8 mouse cellular contexts compared by ENCODE assay signal in genomic region chr9:57467896-57468549, GRCm38 (mm10). TPM values are rescaled to one million over a fixed set of nuclear protein-coding genes. Genes with fewer than 3 reads are reported as not detected.
DNase-seq lines count a peak whose midpoint lies in the region; ATAC-seq lines count a peak whose summit lies in the region.

Gene Scamp5, minus strand, starts transcription at chr9:57468060.

- H3K4me2 ChIP-seq in intestine, embryonic 15.5 days (replicated peaks): peak within 1 kb of the TSS; percentile 88

- H3K9ac ChIP-seq in intestine, embryonic 15.5 days: peak within 1 kb of the TSS; percentile 71

- H3K4me1 ChIP-seq in intestine, embryonic 15.5 days (replicated peaks): peaks cover 13% of the 10 kb centered on the region

- 0 out of 2 replicates have a peak within 1 kb of the TSS, but pooled peaks have one; percentile 60 for H3K27ac ChIP-seq in intestine, embryonic 15.5 days

- WGBS in intestine, embryonic 15.5 days: 1% methylated on average over 48 of the region's 48 CpGs

- ATAC-seq in intestine, embryonic 15.5 days: peak; percentile 89
- ATAC-seq in megakaryocyte-erythroid progenitor cell, adult 5-6 weeks (replicated peaks; ENCODE audit: low FRiP score, low TSS enrichment, poor library complexity, severe bottlenecking): peak; percentile 89

- peak; percentile 91 for DNase-seq in adrenal gland, adult 2 months
- DNase-seq in embryo, embryonic 11 days: peak; percentile 97
- peak; percentile 74 to 87 for DNase-seq in gastrocnemius, postnatal 4 days (ENCODE audit: low spot score in 2 of 2)
- DNase-seq in left cerebral cortex, postnatal 14 days (ENCODE audit: low spot score in 2 of 2): peak; percentile 93 to 94
- DNase-seq in right cerebral cortex, postnatal 25 days: peak; percentile 90
- DNase-seq in urinary bladder, postnatal 36 days (ENCODE audit: low spot score in 2 of 2): peak; percentile 73 to 90

- H3K9me3 ChIP-seq in intestine, embryonic 15.5 days: no peaks in the 10 kb centered on the region

- peak within 1 kb of the TSS; percentile 75 for H3K4me3 ChIP-seq in intestine, embryonic 15.5 days (replicated peaks)

- H3K27me3 ChIP-seq in intestine, embryonic 15.5 days (replicated peaks): no peaks in the 10 kb centered on the region

- intact Hi-C loops in left cerebral cortex, postnatal 14 days (cut with DNase I): loop anchor here (10.0 kb wide), 1 partner anchor 47 kb away; no protein-coding TSS in a partner anchor

- H3K36me3 ChIP-seq in intestine, embryonic 15.5 days: no peaks in the 10 kb centered on the region

RNA-seq across cellular contexts. Expression of gene Scamp5, which starts in this region (rescaled TPM):
- total RNA-seq in adrenal gland, adult 2 months (2021): 10 to 100 TPM in 1 of 2 experiments, 1 to 10 TPM in 1; 8.4 to 18.1 TPM
- polyA plus RNA-seq in adrenal gland, adult 2 months (2012; rRNA removed): 21.0 and 21.7 TPM in 2 replicates
- 10 to 100 TPM; 13.3 to 14.5 TPM for total RNA-seq in gastrocnemius, postnatal 4 days (2021)
- polyA plus RNA-seq in intestine, embryonic 15.5 days (2015; fragmentation: Nextera tagmentation; extraction: Ambion mirVana): 14.1 and 16.4 TPM in 2 replicates
- 100 to 1,000 TPM; 414 to 420 TPM for total RNA-seq in left cerebral cortex, postnatal 14 days (2021)
- total RNA-seq in megakaryocyte-erythroid progenitor cell, adult 5-6 weeks (2014; fragmentation: Nextera tagmentation): not detected in 2 replicates
- not detected in 2 replicates for total RNA-seq in megakaryocyte-erythroid progenitor cell, adult 5-6 weeks (2017)

Comparison
In these comparisons a context has a peak if more than half of its experiments do, and no peak if none do; other contexts are left out.
1. Peak in every context shown above with its lines: DNase-seq, ATAC-seq, H3K4me3 ChIP-seq and H3K27ac ChIP-seq.
2. RNA of gene Scamp5 (total RNA-seq): 414 to 420 TPM in left cerebral cortex, postnatal 14 days; 8.4 to 18.1 TPM in adrenal gland, adult 2 months, 13.3 to 14.5 TPM in gastrocnemius, postnatal 4 days and not detected in megakaryocyte-erythroid progenitor cell, adult 5-6 weeks; every median in the first group is over 10 times any median in the second.
3. Peak in ATAC-seq in megakaryocyte-erythroid progenitor cell, adult 5-6 weeks; RNA of the gene not detected or under 1 TPM.